Mouse (Mus musculus): Measurements from ENCODE around the gene 1110008L16Rik. TPM values are rescaled to one million over a fixed set of nuclear protein-coding genes. Genes with fewer than 3 reads are reported as not detected.
A peak's percentile ranks its signal among the peaks of the same experiment; 100 is the strongest.

1110008L16Rik gene
- polyA plus RNA-seq, 1 experiment from 2014 or later = 22.5 TPM

DNA sequence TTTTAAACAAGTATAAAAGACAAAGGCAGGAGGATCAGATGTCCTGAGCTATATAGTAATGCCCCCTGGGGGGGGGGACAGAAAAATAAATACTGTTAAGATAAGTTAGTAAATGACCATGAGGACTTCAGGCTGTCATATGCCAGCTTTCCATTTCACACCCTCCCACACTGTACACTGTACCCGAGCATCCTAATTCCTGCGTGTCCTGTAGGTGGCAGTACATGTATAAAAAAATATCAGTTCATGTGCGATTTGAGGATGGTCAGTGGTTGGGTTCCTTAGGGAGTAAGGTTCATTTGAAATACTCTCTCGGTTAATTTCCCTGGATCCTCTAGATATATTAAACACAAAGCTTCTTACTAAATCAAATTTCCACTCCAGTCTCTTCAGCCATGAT lies 55.5 kb downstream of the 1110008L16Rik start:
- H3K27ac ChIP-seq (ENCODE audit: low read length) = no peak overlapping the region
- no peak overlapping the region for H3K4me3 ChIP-seq (replicated peaks; ENCODE audit: low read length)
- H3K9ac ChIP-seq (ENCODE audit: low read length) = no peak overlapping the region
- ATAC-seq (ENCODE audit: insufficient read depth, low FRiP score) = peak; percentile 61; the same call in 1 of the 2 replicates
- no peaks in the 10 kb centered on the region for H3K36me3 ChIP-seq (ENCODE audit: control insufficient read depth, insufficient read depth, low read length)
- H3K4me1 ChIP-seq (ENCODE audit: control insufficient read depth, insufficient read depth, low read length) = peaks cover 12% of the 10 kb centered on the region; the same call in 1 of the 2 replicates
- H3K27me3 ChIP-seq (ENCODE audit: control insufficient read depth, insufficient read depth, low read length) = no peaks in the 10 kb centered on the region
- no peaks in the 10 kb centered on the region for H3K9me3 ChIP-seq (replicated peaks; ENCODE audit: control insufficient read depth, low read length)
- WGBS = 48% methylated on average over 4 of the region's 4 CpGs
- H3K4me2 ChIP-seq (ENCODE audit: low read depth, low read length) = no peak overlapping the region

DNA sequence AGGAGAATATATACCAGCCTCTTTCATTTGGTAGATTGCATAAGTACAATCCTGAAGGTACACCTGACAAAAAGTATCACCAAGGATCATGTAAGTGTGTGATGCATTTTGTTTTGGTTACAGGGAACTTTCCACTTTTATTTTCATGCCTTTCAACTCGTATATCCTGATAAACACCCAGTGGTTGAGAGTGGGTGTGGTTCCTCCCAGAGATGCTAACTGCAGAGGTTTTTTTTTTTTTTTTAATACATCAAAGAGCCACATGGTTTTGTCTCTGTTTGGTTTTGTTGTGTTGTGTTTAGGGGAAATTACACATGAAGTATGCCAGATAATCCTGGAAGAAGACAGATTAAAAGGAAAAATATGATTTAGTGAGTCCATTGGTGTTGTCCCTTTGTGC lies 57.9 kb downstream of the 1110008L16Rik start:
- H3K27me3 ChIP-seq (ENCODE audit: control insufficient read depth, insufficient read depth, low read length) = no peaks in the 10 kb centered on the region
- no peaks in the 10 kb centered on the region for H3K36me3 ChIP-seq (ENCODE audit: control insufficient read depth, insufficient read depth, low read length)
- no peak overlapping the region for H3K27ac ChIP-seq (ENCODE audit: low read length)
- no peak overlapping the region for H3K9ac ChIP-seq (ENCODE audit: low read length)
- H3K4me3 ChIP-seq (replicated peaks; ENCODE audit: low read length) = no peak overlapping the region
- H3K4me2 ChIP-seq (ENCODE audit: low read depth, low read length) = no peak overlapping the region
- whole genome bisulfite sequencing = 45% methylated on average over 1 of the region's 1 CpGs
- no peak for ATAC-seq (ENCODE audit: insufficient read depth, low FRiP score)
- no peaks in the 10 kb centered on the region for H3K9me3 ChIP-seq (replicated peaks; ENCODE audit: control insufficient read depth, low read length)
- H3K4me1 ChIP-seq (ENCODE audit: control insufficient read depth, insufficient read depth, low read length) = peaks cover 12% of the 10 kb centered on the region; the same call in 1 of the 2 replicates

GRCm38 (mm10) chr12:55360929-55361328 lies 61.6 kb downstream of the 1110008L16Rik start:
- H3K9ac ChIP-seq (ENCODE audit: low read length) = no peak overlapping the region
- H3K4me1 ChIP-seq (ENCODE audit: control insufficient read depth, insufficient read depth, low read length) = no peaks in the 10 kb centered on the region
- ATAC-seq (ENCODE audit: insufficient read depth, low FRiP score) = no peak
- H3K4me2 ChIP-seq (ENCODE audit: low read depth, low read length) = no peak overlapping the region
- H3K4me3 ChIP-seq (replicated peaks; ENCODE audit: low read length) = no peak overlapping the region
- WGBS = 80% methylated on average over 5 of the region's 5 CpGs
- no peak overlapping the region for H3K27ac ChIP-seq (ENCODE audit: low read length)
- H3K9me3 ChIP-seq (replicated peaks; ENCODE audit: control insufficient read depth, low read length) = no peaks in the 10 kb centered on the region
- H3K36me3 ChIP-seq (ENCODE audit: control insufficient read depth, insufficient read depth, low read length) = no peaks in the 10 kb centered on the region
- no peaks in the 10 kb centered on the region for H3K27me3 ChIP-seq (ENCODE audit: control insufficient read depth, insufficient read depth, low read length)

- Histone ChIP-seq H3K27me3 (ENCODE audit: control insufficient read depth, insufficient read depth, low read length) (no peaks in the 10 kb centered on the region), H3K36me3 (ENCODE audit: control insufficient read depth, insufficient read depth, low read length) (no peaks in the 10 kb centered on the region), H3K4me1 (ENCODE audit: control insufficient read depth, insufficient read depth, low read length) (no peaks in the 10 kb centered on the region), H3K9me3 (replicated peaks; ENCODE audit: control insufficient read depth, low read length) (no peaks in the 10 kb centered on the region), H3K4me2 (ENCODE audit: low read depth, low read length) (no peak overlapping the region), H3K4me3 (replicated peaks; ENCODE audit: low read length) (no peak overlapping the region), H3K27ac (ENCODE audit: low read length) (no peak overlapping the region), H3K9ac (ENCODE audit: low read length) (no peak overlapping the region)
- ATAC-seq (ENCODE audit: insufficient read depth, low FRiP score) = no peak
- 71% methylated on average over 2 of the region's 2 CpGs for WGBS
These were observed 65.7 kb downstream of the 1110008L16Rik start for GRCm38 (mm10) chr12:55365083-55365482.

- Histone ChIP-seq H3K9ac (ENCODE audit: low read length) (no peak overlapping the region), H3K4me3 (replicated peaks; ENCODE audit: low read length) (no peak overlapping the region), H3K36me3 (ENCODE audit: control insufficient read depth, insufficient read depth, low read length) (no peaks in the 10 kb centered on the region), H3K27me3 (ENCODE audit: control insufficient read depth, insufficient read depth, low read length) (no peaks in the 10 kb centered on the region), H3K4me2 (ENCODE audit: low read depth, low read length) (no peak overlapping the region), H3K4me1 (ENCODE audit: control insufficient read depth, insufficient read depth, low read length) (no peaks in the 10 kb centered on the region), H3K9me3 (replicated peaks; ENCODE audit: control insufficient read depth, low read length) (no peaks in the 10 kb centered on the region), H3K27ac (ENCODE audit: low read length) (no peak overlapping the region)
- no peak for ATAC-seq (ENCODE audit: insufficient read depth, low FRiP score)
- WGBS = 76% methylated on average over 3 of the region's 3 CpGs
These were observed 73.2 kb downstream of the 1110008L16Rik start for GRCm38 (mm10) chr12:55372424-55373055.

DNA sequence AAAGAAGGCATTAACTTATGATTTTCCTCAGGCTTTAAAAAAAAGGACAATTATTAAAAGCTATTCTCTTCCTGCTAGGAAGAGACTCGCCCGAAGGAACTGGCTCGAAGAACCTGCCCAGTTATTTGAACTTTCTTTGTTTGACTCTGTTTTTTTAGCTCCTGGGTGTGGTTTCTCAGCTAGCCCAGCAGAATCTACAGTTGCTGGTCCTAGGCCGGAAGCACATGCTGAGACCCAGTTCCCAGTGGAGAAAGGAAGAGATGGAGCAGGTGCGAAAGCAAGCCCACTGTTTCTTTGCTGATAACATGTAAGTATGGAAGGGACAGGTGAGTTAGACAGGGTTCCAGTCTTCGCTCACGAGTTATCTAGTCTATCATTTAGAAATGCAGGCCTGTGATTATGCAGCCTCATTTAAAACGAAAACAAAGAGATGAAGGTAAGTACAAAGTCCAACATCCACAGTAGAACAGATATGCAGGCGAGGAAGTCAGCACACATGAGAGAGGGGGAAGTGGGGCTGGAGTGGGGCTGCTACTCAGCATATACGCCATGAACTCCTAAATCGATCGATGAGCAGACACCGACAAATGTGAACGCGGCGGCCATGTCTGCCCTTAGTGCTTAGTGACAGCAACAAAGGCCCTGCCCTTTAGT lies 77.7 kb downstream of the 1110008L16Rik start:
- H3K36me3 ChIP-seq (ENCODE audit: control insufficient read depth, insufficient read depth, low read length) = no peaks in the 10 kb centered on the region
- H3K27me3 ChIP-seq (ENCODE audit: control insufficient read depth, insufficient read depth, low read length) = no peaks in the 10 kb centered on the region
- H3K27ac ChIP-seq (ENCODE audit: low read length) = peak overlapping the region; percentile 79
- no peak overlapping the region; the same call in 1 of the 2 replicates for H3K9ac ChIP-seq (ENCODE audit: low read length)
- no peak overlapping the region for H3K4me3 ChIP-seq (replicated peaks; ENCODE audit: low read length)
- ATAC-seq (ENCODE audit: insufficient read depth, low FRiP score) = peak; percentile 80
- 78% methylated on average over 16 of the region's 16 CpGs for WGBS
- H3K9me3 ChIP-seq (replicated peaks; ENCODE audit: control insufficient read depth, low read length) = no peaks in the 10 kb centered on the region
- H3K4me1 ChIP-seq (ENCODE audit: control insufficient read depth, insufficient read depth, low read length) = no peaks in the 10 kb centered on the region
- no peak overlapping the region for H3K4me2 ChIP-seq (ENCODE audit: low read depth, low read length)

DNA sequence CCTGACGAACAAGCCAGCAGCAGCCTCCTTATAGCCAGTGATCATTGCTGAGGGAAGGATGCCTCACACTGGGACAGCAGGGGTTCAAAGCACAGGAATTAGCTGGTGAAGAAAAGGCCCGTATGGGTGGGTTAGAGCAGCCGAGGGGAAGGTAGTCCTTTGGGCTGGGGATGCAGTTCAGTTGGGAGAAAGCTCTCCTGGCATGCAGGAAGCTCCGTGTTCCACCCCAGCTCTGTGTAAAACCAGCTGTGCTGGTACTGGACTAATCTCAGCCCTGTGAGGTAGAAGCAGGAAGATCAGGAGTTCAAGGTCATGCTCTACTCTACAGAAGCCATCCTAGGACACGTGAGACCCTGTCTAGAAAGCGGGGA lies 78.2 kb downstream of the 1110008L16Rik start:
- no peaks in the 10 kb centered on the region for H3K27me3 ChIP-seq (ENCODE audit: control insufficient read depth, insufficient read depth, low read length)
- H3K9ac ChIP-seq (ENCODE audit: low read length) = no peak overlapping the region; the same call in 1 of the 2 replicates
- no peak for ATAC-seq (ENCODE audit: insufficient read depth, low FRiP score)
- no peaks in the 10 kb centered on the region for H3K36me3 ChIP-seq (ENCODE audit: control insufficient read depth, insufficient read depth, low read length)
- H3K4me2 ChIP-seq (ENCODE audit: low read depth, low read length) = no peak overlapping the region
- H3K4me1 ChIP-seq (ENCODE audit: control insufficient read depth, insufficient read depth, low read length) = no peaks in the 10 kb centered on the region
- WGBS = 71% methylated on average over 6 of the region's 6 CpGs
- no peak overlapping the region for H3K4me3 ChIP-seq (replicated peaks; ENCODE audit: low read length)
- H3K9me3 ChIP-seq (replicated peaks; ENCODE audit: control insufficient read depth, low read length) = no peaks in the 10 kb centered on the region
- H3K27ac ChIP-seq (ENCODE audit: low read length) = peak overlapping the region; percentile 79; the same call in 1 of the 2 replicates

- Histone ChIP-seq H3K27me3 (ENCODE audit: control insufficient read depth, insufficient read depth, low read length) (no peaks in the 10 kb centered on the region), H3K27ac (ENCODE audit: low read length) (no peak within 1 kb of the TSS), H3K4me2 (ENCODE audit: low read depth, low read length) (no peak within 1 kb of the TSS), H3K9ac (ENCODE audit: low read length) (no peak within 1 kb of the TSS), H3K36me3 (ENCODE audit: control insufficient read depth, insufficient read depth, low read length) (no peaks in the 10 kb centered on the region), H3K4me1 (ENCODE audit: control insufficient read depth, insufficient read depth, low read length) (0 out of 2 replicates have a peak, but pooled peaks cover 9% of the 10 kb centered on the region), H3K9me3 (replicated peaks; ENCODE audit: control insufficient read depth, low read length) (no peaks in the 10 kb centered on the region), H3K4me3 (replicated peaks; ENCODE audit: low read length) (no peak within 1 kb of the TSS)
- WGBS = 73% methylated on average over 10 of the region's 10 CpGs
- no peak for ATAC-seq (ENCODE audit: insufficient read depth, low FRiP score)
These were observed 84.8 kb downstream of the 1110008L16Rik start, which contains the start of gene Psma6 for GRCm38 (mm10) chr12:55384023-55384749. TSS of gene Psma6 (plus strand) at chr12:55384222.

DNA sequence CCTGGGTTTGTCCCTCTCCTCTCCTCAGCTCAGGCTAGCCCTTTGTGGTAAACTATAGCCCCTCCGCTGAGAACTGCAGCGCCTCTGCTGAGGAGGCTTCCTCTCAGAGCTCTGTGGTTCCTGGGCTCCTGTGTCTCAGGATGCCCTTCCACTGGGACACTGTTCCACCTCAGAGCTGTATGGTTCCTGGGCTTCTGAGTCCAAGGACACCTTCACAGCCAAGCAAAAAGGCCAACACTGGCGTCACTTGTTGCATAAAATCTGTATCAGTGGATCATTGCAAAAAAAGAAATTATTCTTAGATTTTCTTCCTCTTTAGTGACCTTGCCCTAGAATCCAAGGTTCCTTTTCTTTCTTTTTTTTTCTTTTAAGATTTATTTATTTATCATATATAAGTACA lies 85.4 kb downstream of the 1110008L16Rik start:
- no peaks in the 10 kb centered on the region for H3K27me3 ChIP-seq (ENCODE audit: control insufficient read depth, insufficient read depth, low read length)
- no peak overlapping the region for H3K27ac ChIP-seq (ENCODE audit: low read length)
- H3K36me3 ChIP-seq (ENCODE audit: control insufficient read depth, insufficient read depth, low read length) = no peaks in the 10 kb centered on the region
- 92% methylated on average over 3 of the region's 3 CpGs for WGBS
- H3K9me3 ChIP-seq (replicated peaks; ENCODE audit: control insufficient read depth, low read length) = no peaks in the 10 kb centered on the region
- no peak overlapping the region for H3K9ac ChIP-seq (ENCODE audit: low read length)
- ATAC-seq (ENCODE audit: insufficient read depth, low FRiP score) = no peak
- H3K4me2 ChIP-seq (ENCODE audit: low read depth, low read length) = no peak overlapping the region
- H3K4me1 ChIP-seq (ENCODE audit: control insufficient read depth, insufficient read depth, low read length) = 0 out of 2 replicates have a peak, but pooled peaks cover 9% of the 10 kb centered on the region
- no peak overlapping the region for H3K4me3 ChIP-seq (replicated peaks; ENCODE audit: low read length)

Measured in stomach, embryonic 16.5 days (tissue).